Mouse (Mus musculus) megakaryocyte-erythroid progenitor cell, adult 5 weeks (primary cell): Measurements from ENCODE around the gene Rhox11. TPM values are rescaled to one million over a fixed set of nuclear protein-coding genes. Genes with fewer than 3 reads are reported as not detected.

Source experiments
- polyA plus RNA-seq: library from polyadenylated mRNA; stranded (reverse); fragments of >175 nt; gene quantifications from 2 replicates; pipeline ENCODE4 v1.2.3, GENCODE M21; 2012

Rhox11 gene
- not detected in 2 replicates for polyA plus RNA-seq

GRCm38 (mm10) chrX:38085041-38085440 is at the start of gene Rhox11:
Rhox11 (minus strand) TSS chrX:38085141.

GRCm38 (mm10) chrX:38120982-38121381 is 36.0 kb upstream of the Rhox11 start, which contains the start of gene Rhox13:
Rhox13 (plus strand) TSS chrX:38121219.

GRCm38 (mm10) chrX:38110807-38111206 is 25.9 kb upstream of the Rhox11 start, which contains the start of gene Rhox12:
Rhox12 (minus strand) TSS chrX:38110907.

GRCm38 (mm10) chrX:38066175-38066574 is 18.8 kb downstream of the Rhox11 start, which contains the start of gene Rhox10:
Rhox10 (plus strand) TSS chrX:38066475.

GRCm38 (mm10) chrX:38043014-38043413 is 41.9 kb downstream of the Rhox11 start, which contains the start of gene Btg1-ps2:
Btg1-ps2 (minus strand) TSS chrX:38043114.

Other genes with a start within 250 kb of the Rhox11 start
- gene Rhox8, start 206.2 kb downstream of the Rhox11 start, polyA plus RNA-seq: not detected in 2 replicates
- not detected in 2 replicates for gene Rhox7b, start 187.9 kb downstream of the Rhox11 start, polyA plus RNA-seq
- not detected in 2 replicates for gene Rhox9, start 183.4 kb downstream of the Rhox11 start, polyA plus RNA-seq
- not detected in 2 replicates for gene Btg1-ps1, start 66.3 kb downstream of the Rhox11 start, polyA plus RNA-seq
- gene Btg1-ps2, start 42.0 kb downstream of the Rhox11 start, polyA plus RNA-seq: not detected in 2 replicates
- gene Rhox10, start 18.7 kb downstream of the Rhox11 start, polyA plus RNA-seq: not detected in 2 replicates
- gene Rhox12, start 25.8 kb upstream of the Rhox11 start, polyA plus RNA-seq: not detected in 2 replicates
- not detected in 2 replicates for gene Rhox13, start 36.1 kb upstream of the Rhox11 start, polyA plus RNA-seq
- 1.6 and 1.8 TPM in 2 replicates for gene Zbtb33, start 104.7 kb upstream of the Rhox11 start, polyA plus RNA-seq
- 0.02 TPM in 1 of 2 replicates, not detected in the other for gene Tmem255a, start 167.3 kb upstream of the Rhox11 start, polyA plus RNA-seq
- gene Atp1b4, start 231.0 kb upstream of the Rhox11 start, polyA plus RNA-seq: not detected in 2 replicates